Mouse (Mus musculus): Measurements from ENCODE around the gene Ccser1. TPM values are rescaled to one million over a fixed set of nuclear protein-coding genes. Genes with fewer than 3 reads are reported as not detected.

The Ccser1 gene
- polyA plus RNA-seq, 1 experiment from 2014 or later, result 10.4 TPM

DNA sequence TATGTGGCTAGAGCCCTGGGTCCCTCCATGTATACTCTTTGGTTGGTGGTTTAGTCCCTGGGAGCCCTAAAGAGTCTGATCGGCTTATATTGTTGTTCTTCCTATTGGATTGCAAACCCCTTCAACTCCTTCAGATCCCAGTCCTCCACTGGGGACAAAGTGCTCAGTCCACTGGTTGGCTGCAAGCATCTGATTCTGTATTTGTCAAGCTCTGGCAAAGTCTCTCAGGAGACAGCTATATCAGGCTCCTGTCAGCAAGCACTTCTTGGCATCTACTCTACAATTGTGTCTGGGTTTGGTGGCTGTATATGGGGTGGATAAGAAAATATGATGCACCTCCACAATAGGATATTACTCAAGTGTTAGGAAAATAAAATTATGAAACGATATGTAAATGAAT is 1187.7 kb downstream of the Ccser1 start:
- H3K4me1 ChIP-seq (replicated peaks; ENCODE audit: control insufficient read depth, insufficient read depth, low read length), result no peaks in the 10 kb centered on the region
- no peaks in the 10 kb centered on the region for H3K27me3 ChIP-seq (ENCODE audit: control insufficient read depth, insufficient read depth, low read length)
- 89% methylated on average over 2 of the region's 2 CpGs for WGBS
- H3K4me3 ChIP-seq (ENCODE audit: low read depth, low read length), result no peak overlapping the region
- DNase-seq (ENCODE audit: low spot score), result no peak
- no peak overlapping the region for H3K27ac ChIP-seq (ENCODE audit: low read depth, low read length)
- H3K9me3 ChIP-seq (ENCODE audit: control insufficient read depth, low read length), result no peaks in the 10 kb centered on the region
- no peak for ATAC-seq (ENCODE audit: low FRiP score)
- H3K4me2 ChIP-seq (replicated peaks; ENCODE audit: low read depth, low read length), result no peak overlapping the region
- no peaks in the 10 kb centered on the region for H3K36me3 ChIP-seq (ENCODE audit: control insufficient read depth, insufficient read depth, low read length)
- H3K9ac ChIP-seq (ENCODE audit: low read depth, low read length), result no peak overlapping the region

Data from hindbrain, embryonic 11.5 days (tissue).